Mouse (Mus musculus) erythroblast, embryonic 14.5 days (primary cell): ENCODE measurements around the gene Eif6.

Experiments used
- GATA1 ChIP-seq: IDR thresholded peaks from 2 replicates; pipeline ENCODE4 v1.6.1; 2012; ENCODE audit warnings: low read length, inconsistent platforms, mixed read lengths
- TAL1 ChIP-seq: IDR thresholded peaks from 3 replicates; pipeline ENCODE4 v1.6.1; 2012; ENCODE audit warnings: low read length, inconsistent platforms, mixed read lengths

DNA sequence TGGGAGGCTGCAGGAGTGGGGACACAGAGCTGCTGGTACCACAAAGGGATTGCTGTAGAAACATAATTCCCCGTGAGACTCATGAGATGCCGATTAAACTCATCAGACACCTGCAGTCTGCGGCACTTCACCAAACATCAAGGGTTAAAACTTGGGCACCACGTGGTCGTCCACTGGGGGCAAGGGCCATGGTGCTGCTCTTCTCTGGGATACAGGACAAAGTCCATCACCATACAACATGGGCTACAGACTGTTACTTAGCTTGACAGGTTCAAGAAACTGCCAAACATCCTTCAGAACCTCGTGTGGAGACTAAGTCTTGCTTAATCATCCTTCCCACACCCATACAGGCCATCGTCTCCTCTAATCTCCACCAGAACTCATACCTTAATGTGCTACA, 33.4 kb upstream of the Eif6 start:
- TF ChIP-seq TAL1, result no peak
- no peak for TF ChIP-seq GATA1
